Mouse (Mus musculus): ENCODE measurements around the gene Rpl18.
A peak's percentile ranks its signal among the peaks of the same experiment; 100 is the strongest.

The Rpl18 gene

DNA sequence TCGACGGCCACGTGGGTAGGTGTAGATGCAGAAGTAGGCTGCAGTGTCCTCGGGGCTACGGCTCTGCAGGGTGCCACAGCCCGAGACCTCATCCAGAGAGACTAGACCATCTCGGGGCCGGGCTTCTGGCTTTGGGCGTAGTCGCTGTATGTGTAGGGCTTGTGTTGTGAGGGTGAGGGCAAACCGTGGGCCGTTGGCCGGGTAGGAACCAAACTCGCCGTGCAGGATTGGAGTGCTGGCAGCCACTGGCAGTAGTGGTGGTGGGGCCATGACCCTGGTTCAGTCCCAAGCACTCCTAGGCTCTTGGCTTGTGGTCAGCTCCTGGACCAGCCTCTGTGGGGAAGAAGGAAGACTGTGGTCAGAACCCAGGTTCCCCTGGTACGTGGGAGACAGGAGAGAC lies 1.9 kb upstream of the Rpl18 start:
- no peak for DNase-seq (ENCODE audit: inconsistent ontology term)

DNA sequence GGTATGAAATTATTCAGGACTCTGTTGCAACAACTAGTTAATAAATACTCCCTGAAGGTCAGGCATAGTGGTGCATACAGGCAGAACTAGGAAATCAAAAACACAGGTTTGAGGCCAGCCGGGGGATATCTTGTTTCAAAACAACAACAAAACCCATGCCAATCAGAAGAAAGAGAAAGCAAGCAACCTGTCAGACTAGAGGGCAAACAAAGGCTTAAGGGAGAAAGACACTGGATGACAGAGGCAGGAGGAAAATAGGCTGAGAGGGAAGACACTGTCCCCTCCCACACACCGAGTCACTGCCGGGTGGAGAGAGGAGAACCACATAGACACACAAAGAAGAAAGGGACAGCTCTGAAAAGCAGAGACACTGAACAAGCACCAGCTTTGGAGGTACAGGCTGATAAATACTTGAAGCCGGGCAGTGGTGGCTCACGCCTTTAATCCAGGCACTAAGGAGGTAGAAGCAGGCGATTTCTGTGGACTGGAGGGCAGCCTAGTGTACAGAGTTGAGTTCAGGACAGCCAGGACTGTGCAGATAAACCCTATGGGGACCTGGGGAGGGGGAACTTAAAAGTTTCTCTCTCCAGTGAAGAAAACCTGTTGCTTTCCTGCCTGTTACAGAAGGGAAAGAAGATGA lies 1.3 kb upstream of the Rpl18 start:
- DNase-seq (ENCODE audit: inconsistent ontology term) = no peak

- DNase-seq (ENCODE audit: inconsistent ontology term) = no peak
These were observed 597 bp upstream of the Rpl18 start for GRCm38 (mm10) chr7:45714630-45715089.

DNA sequence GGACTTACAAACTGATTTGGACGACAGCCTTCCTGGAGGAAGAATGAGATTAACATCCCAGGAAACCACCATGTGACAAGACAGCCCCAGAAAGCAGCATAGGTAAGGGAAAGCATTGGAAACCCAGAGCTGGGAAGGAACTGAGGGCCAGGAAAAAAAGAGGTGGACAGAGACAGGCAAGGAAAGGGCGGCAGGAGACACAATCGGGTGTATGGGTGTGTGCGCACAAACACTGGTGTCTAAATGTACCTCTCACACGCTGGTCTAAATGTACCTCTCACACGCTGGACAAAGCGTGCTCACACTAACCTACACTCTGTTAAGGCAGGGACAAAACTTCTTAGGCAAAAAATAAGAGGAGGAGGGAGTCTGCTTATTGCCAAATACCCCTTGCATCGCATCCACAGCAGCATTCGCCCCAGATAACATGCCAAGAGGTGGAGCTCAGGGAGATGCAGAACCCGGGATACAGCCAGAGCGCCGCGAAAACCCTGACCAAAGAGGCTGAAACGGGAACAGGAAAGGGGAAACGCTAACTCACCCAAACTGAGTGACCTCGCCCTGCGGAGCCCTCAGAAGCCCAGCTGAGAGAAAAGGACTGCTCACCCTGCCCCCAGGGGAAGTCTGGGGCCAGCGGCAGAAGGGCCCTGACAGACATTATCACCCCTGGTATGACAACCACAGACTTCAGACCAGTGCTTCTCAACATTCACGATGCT lies 643 bp downstream of the Rpl18 start:
- DNase-seq (ENCODE audit: inconsistent ontology term) = no peak

DNA sequence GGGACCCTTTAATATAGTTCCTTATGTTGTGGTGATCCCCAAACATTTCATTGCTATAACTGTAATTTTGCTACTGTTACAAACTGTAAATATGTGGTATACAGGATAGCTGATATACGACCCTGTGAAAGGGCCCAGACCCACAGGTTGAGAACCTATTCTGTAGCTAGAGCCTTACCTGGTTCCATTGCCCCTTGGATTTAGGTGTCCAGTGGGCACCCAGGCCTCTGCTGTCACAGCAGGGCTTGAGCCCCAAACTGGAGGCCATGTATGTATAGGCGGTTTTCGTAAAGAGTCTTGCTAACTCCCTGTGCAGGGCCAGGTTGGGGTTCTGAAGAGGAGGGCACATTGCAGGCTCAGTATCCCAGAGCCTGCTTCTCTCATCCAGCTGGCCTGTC lies 1.2 kb downstream of the Rpl18 start:
- DNase-seq (ENCODE audit: inconsistent ontology term) = no peak

GRCm38 (mm10) chr7:45716952-45717917 lies 2.0 kb downstream of the Rpl18 start:
- no peak for DNase-seq (ENCODE audit: inconsistent ontology term)

DNA sequence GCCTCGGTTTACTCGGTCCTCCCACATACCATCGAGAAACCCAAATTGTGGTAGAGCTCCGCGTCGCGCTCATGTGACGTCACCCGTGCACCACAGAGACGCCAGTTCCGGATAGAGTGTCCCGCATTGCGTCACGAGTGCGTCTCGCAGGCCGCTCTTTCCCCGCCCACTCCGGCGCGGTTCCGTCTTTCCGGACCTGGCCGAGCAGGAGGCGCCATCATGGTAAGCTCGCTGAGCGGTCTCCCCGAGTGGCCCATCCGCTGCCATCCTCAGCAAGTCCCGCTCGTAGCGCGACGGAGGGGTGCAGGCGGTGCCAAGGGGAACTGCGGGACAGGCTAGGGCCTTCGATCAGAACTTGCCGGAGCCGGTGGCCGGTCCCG lies 2.7 kb downstream of the Rpl18 start, which contains the start of gene Sphk2:
Gene Sphk2, minus strand, starts transcription at position 85 of the 380 bp plus-strand sequence.
- DNase-seq (ENCODE audit: inconsistent ontology term) = peak; percentile 98

GRCm38 (mm10) chr7:45718331-45718730 lies 3.1 kb downstream of the Rpl18 start:
- DNase-seq (ENCODE audit: inconsistent ontology term) = no peak

- no peak for DNase-seq (ENCODE audit: inconsistent ontology term)
These were observed 3.9 kb downstream of the Rpl18 start for GRCm38 (mm10) chr7:45719180-45719579.

DNA sequence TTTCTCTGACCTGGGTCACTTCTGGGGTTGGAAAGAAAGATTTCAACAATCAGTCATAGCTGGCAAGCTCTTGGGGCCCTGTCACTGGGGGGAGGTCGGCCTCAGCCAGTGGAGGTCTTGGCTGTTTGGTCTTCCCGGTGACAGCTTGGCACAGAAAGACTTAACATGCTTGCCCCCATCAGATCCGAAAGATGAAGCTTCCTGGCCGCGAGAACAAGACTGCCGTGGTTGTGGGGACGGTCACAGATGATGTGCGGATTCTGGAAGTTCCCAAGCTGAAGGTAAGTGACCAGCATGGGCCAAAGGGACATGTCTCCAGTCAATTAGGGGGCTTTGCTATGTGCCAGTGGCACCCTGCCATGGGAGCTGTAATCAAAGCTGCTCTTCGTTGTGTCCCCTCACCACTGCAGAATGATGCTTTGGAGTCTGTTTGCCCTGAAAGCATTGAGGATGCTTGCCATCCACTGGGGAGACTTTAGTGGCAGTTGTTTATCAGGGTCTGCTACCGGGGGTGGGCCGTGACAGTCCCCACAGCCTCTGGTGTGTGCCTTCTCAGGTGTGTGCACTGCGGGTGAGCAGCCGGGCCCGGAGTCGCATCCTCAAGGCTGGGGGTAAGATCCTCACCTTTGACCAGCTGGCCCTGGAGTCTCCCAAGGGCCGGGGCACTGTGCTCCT lies 4.6 kb downstream of the Rpl18 start:
- DNase-seq (ENCODE audit: inconsistent ontology term) = no peak

GRCm38 (mm10) chr7:45720413-45721233 lies 5.4 kb downstream of the Rpl18 start, which contains the start of gene Fam83e:
TSS of gene Fam83e (plus strand) at chr7:45721212.
- no peak for DNase-seq (ENCODE audit: inconsistent ontology term)

- DNase-seq (ENCODE audit: inconsistent ontology term) = no peak
These were observed 5.9 kb downstream of the Rpl18 start for GRCm38 (mm10) chr7:45721234-45721571.

- DNase-seq (ENCODE audit: inconsistent ontology term) = no peak
These were observed 6.5 kb downstream of the Rpl18 start for GRCm38 (mm10) chr7:45721642-45722347.

DNA sequence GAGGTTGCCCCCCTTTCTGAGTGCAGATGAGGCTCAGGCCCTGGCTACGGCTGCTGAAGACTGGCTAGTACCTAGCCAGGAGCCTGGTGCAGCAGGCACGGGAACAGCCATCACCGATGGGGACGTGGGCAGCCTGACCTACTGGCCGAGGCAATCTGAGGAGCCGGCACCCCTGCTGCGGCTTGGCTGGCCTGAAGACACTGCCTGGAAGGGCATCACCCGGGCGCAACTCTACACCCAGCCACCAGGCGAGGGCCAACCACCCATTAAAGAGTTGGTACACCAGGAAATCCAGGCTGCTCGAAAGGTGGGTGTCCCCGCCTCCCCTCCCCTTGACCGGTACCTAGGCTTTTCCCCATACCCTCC lies 7.1 kb downstream of the Rpl18 start:
- DNase-seq (ENCODE audit: inconsistent ontology term) = no peak

DNA sequence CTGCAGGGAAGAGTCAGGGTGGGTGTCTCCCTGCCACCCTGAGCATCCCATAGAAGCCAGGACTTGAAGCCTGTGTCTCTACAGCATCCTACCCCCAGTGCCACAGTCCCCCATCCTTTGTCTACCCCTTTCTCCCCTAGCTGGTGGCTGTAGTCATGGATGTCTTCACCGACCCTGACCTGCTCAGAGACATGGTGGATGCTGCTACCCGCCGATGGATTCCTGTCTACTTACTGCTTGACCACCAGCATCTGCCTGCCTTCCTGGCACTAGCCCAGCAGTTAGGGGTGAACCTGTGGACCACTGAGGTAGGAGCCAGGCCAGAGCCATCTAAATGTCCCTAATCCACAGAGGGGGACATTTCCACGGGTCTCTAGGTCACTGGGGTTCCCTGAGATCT lies 8.0 kb downstream of the Rpl18 start:
- no peak for DNase-seq (ENCODE audit: inconsistent ontology term)

DNA sequence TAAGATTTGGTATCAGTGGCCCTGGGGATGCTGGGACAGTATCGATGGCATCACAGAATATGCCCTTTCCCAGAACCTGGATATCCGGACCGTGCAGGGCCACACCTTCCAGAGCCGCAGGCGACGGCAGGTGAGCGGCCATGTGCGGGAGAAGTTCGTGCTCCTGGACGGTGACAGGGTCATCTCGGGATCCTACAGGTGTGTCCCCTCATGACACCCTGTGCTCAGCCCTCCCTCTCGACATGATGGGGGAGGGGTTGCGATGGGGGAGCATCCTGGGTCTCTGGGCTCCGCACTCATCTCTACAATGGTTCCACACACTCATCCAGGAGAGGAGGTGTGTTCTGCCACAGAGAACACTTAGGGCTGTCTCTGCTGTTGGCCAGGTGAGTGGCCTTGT lies 8.5 kb downstream of the Rpl18 start:
- DNase-seq (ENCODE audit: inconsistent ontology term) = no peak

DNA sequence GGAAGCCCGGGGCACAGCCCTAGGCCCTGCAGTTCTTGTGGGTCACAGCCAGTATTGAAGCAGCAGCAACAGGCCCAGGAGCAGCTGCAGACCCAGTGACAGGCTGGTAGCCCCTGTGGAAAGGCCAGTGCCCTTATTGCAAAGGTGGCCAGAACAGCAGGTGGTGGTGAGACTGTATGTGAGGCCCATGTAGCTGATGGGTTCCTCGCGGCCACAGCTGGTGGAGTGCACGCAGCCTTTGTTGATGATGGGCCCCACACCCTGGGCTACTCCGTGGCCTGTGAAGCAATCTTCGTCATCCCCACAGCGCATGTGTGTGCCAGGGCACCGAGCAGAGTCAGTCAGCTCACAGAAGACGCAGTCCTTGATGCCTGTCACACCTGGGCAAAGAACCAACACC lies 9.9 kb downstream of the Rpl18 start:
- DNase-seq (ENCODE audit: inconsistent ontology term) = no peak

DNA sequence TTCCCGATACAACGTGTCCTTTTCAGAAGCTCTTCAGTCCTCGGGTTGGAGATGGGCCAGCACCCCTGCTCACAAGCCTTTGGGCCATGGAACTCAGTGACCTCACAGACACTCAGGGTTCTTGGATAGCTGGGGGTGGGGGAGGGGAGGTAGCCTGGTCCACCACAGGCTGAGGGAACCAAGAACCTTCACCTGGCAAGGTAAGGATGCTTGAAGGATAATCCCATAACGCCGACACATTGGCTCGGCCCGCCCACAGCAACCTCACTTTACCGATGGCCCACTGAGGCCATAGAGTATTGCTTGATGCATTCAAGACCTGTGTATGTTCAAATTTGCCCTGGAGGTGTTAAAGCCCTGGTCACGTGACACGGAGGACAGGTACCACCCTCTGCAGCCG lies 10.5 kb downstream of the Rpl18 start, which contains the start of gene Spaca4:
Gene Spaca4, minus strand, starts transcription at position 101 of the 400 bp plus-strand sequence.
- DNase-seq (ENCODE audit: inconsistent ontology term) = no peak

GRCm38 (mm10) chr7:45726419-45726818 lies 11.2 kb downstream of the Rpl18 start:
- no peak for DNase-seq (ENCODE audit: inconsistent ontology term)

DNA sequence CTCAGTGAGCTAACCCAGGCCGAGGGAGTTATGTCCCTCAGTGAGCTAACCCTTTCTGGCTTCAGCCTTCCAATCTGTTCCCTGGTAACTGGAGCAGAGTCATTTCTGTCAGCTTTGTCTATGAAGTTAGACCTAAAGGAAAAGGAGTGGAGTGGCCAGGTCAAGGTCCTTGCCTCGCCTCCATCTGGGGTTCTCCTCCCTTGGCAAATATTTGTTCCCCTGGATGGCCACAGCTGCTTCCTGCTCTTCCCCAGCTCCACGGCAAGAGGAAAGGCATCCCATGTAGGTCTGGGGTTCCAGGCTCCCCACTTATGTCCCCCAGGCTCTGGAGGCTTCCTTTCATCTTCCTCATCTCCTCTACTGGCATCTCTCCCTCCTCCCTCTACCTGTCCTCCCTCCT lies 12.4 kb downstream of the Rpl18 start:
- DNase-seq (ENCODE audit: inconsistent ontology term) = no peak

All from Muller cell, postnatal 12 days (primary cell).